Comparison of ENCODE assay signal across 9 mouse cellular contexts in genomic region chr11:97408171-97408570, GRCm38 (mm10). TPM values are rescaled to one million over a fixed set of nuclear protein-coding genes. Genes with fewer than 3 reads are reported as not detected.
DNase-seq lines count a peak whose midpoint lies in the region; ATAC-seq and TF ChIP-seq lines count a peak whose summit lies in the region.
"Had no signal": no experiment of that assay in that cellular context is flagged by ENCODE, and none has a peak within 500 bp of the region (broad histone marks: within the 10 kb centered on the region; RNA-seq: fewer than 3 reads in every experiment).

No protein-coding gene starts in this region.

- no peak for ATAC-seq in hindbrain, postnatal 0 days
- ATAC-seq in liver, postnatal 0 days, result no peak; the same call in 1 of the 2 replicates

- H3K4me3 ChIP-seq in hindbrain, postnatal 0 days (ENCODE audit: low read length), result no peak overlapping the region
- H3K4me3 ChIP-seq in liver, postnatal 0 days (ENCODE audit: low read depth, low read length), result no peak overlapping the region
- H3K4me3 ChIP-seq: midbrain, embryonic 12.5 days had no signal

- TF ChIP-seq EP300 in liver, postnatal 0 days (IDR thresholded peaks at IDR 0.05; ENCODE audit: low read depth), result no peak

- no peaks in the 10 kb centered on the region for H3K9me3 ChIP-seq in hindbrain, postnatal 0 days (ENCODE audit: low read length)
- H3K9me3 ChIP-seq in liver, postnatal 0 days (ENCODE audit: low read length), result no peaks in the 10 kb centered on the region
- H3K9me3 ChIP-seq: midbrain, embryonic 12.5 days had no signal

- WGBS in hindbrain, postnatal 0 days, result 2% methylated on average over 6 of the region's 6 CpGs
- under 1% methylated on average over 6 of the region's 6 CpGs for WGBS in liver, postnatal 0 days (ENCODE audit: insufficient replicate concordance)

- no peaks in the 10 kb centered on the region for H3K27me3 ChIP-seq in hindbrain, postnatal 0 days (ENCODE audit: insufficient read depth, low read length)
- peaks cover 10% of the 10 kb centered on the region for H3K27me3 ChIP-seq in liver, postnatal 0 days (ENCODE audit: insufficient read depth, low read length)

- peak overlapping the region; percentile 2; the same call in 1 of the 2 replicates for H3K4me2 ChIP-seq in hindbrain, postnatal 0 days (ENCODE audit: low read depth, low read length)
- H3K4me2 ChIP-seq in liver, postnatal 0 days (ENCODE audit: low read depth, low read length), result no peak overlapping the region
- H3K4me2 ChIP-seq: midbrain, embryonic 12.5 days had no signal

- no peak overlapping the region for H3K27ac ChIP-seq in hindbrain, postnatal 0 days
- no peak overlapping the region for H3K27ac ChIP-seq in liver, postnatal 0 days (ENCODE audit: low read depth)
- H3K27ac ChIP-seq: midbrain, embryonic 12.5 days had no signal

- DNase-seq in layer of hippocampus, adult 11-12 months (ENCODE audit: low spot score), result peak; percentile 90
- DNase-seq in layer of hippocampus, adult 9-10 months (ENCODE audit: low spot score), result no peak
- DNase-seq in adrenal gland, adult 2 months, result peak; percentile 82
- DNase-seq in embryo, embryonic 9.5 days (ENCODE audit: extremely low spot score), result peak; percentile 79
- peak; percentile 86 for DNase-seq in hindbrain, postnatal 0 days (ENCODE audit: low spot score)
- peak; percentile 82 for DNase-seq in liver, postnatal 0 days
- peak; percentile 65 for DNase-seq in ovary, postnatal 36 days (ENCODE audit: low spot score)
- peak; percentile 86 for DNase-seq in thymus, postnatal 4 days

- no peaks in the 10 kb centered on the region for H3K36me3 ChIP-seq in hindbrain, postnatal 0 days (ENCODE audit: insufficient read depth, low read length)
- H3K36me3 ChIP-seq in liver, postnatal 0 days (replicated peaks; ENCODE audit: insufficient read depth, low read length), result no peaks in the 10 kb centered on the region
- H3K36me3 ChIP-seq: midbrain, embryonic 12.5 days had no signal

- TF ChIP-seq CTCF in hindbrain, postnatal 0 days (IDR thresholded peaks at IDR 0.05; ENCODE audit: low read depth), result peak; percentile 75
- TF ChIP-seq CTCF in liver, postnatal 0 days (IDR thresholded peaks at IDR 0.05; ENCODE audit: low read depth), result peak; percentile 85

- H3K9ac ChIP-seq in hindbrain, postnatal 0 days (replicated peaks; ENCODE audit: low read length), result no peak overlapping the region
- 0 out of 2 replicates have a peak overlapping the region, but pooled peaks have one; percentile 11 for H3K9ac ChIP-seq in liver, postnatal 0 days (replicated peaks)
- H3K9ac ChIP-seq: midbrain, embryonic 12.5 days had no signal

- H3K4me1 ChIP-seq in hindbrain, postnatal 0 days (ENCODE audit: insufficient read depth, low read length), result peaks cover 17% of the 10 kb centered on the region
- peaks cover 40% of the 10 kb centered on the region for H3K4me1 ChIP-seq in liver, postnatal 0 days (ENCODE audit: insufficient read depth)

RNA-seq across cellular contexts. Expression of gene Arhgap23, which starts 7.2 kb away (rescaled TPM):
- total RNA-seq in adrenal gland, adult 2 months (2021), result 10 to 100 TPM; 29.0 to 29.3 TPM
- polyA plus RNA-seq in adrenal gland, adult 2 months (2012; rRNA removed), result 96.3 and 106 TPM in 2 replicates
- 75.2 and 86.8 TPM in 2 replicates for total RNA-seq in hindbrain, postnatal 0 days (2014; rRNA removed)
- 7.3 and 7.7 TPM in 2 replicates for polyA plus RNA-seq in hindbrain, postnatal 0 days (2015; fragmentation: Nextera tagmentation; extraction: Ambion mirVana)
- polyA plus RNA-seq in liver, postnatal 0 days (2015; fragmentation: Nextera tagmentation; extraction: Ambion mirVana), result 5.6 and 5.7 TPM in 2 replicates

RNA-seq across cellular contexts. Expression of gene Socs7, which starts 45.8 kb away (rescaled TPM):
- 10 to 100 TPM; 20.3 to 20.8 TPM for total RNA-seq in adrenal gland, adult 2 months (2021)
- 9.9 and 10.3 TPM in 2 replicates for polyA plus RNA-seq in adrenal gland, adult 2 months (2012; rRNA removed)
- 49.5 and 59.0 TPM in 2 replicates for total RNA-seq in hindbrain, postnatal 0 days (2014; rRNA removed)
- 5.5 and 5.9 TPM in 2 replicates for polyA plus RNA-seq in hindbrain, postnatal 0 days (2015; fragmentation: Nextera tagmentation; extraction: Ambion mirVana)
- 0.89 and 0.92 TPM in 2 replicates for polyA plus RNA-seq in liver, postnatal 0 days (2015; fragmentation: Nextera tagmentation; extraction: Ambion mirVana)

RNA-seq across cellular contexts. Expression of gene Gpr179, which starts 56.3 kb away (rescaled TPM):
- 1 to 10 TPM; 1.2 TPM for total RNA-seq in adrenal gland, adult 2 months (2021)
- polyA plus RNA-seq in adrenal gland, adult 2 months (2012; rRNA removed), result 0.99 and 1.2 TPM in 2 replicates
- total RNA-seq in hindbrain, postnatal 0 days (2014; rRNA removed), result 1.8 and 1.9 TPM in 2 replicates
- polyA plus RNA-seq in hindbrain, postnatal 0 days (2015; fragmentation: Nextera tagmentation; extraction: Ambion mirVana), result 0.61 and 1.0 TPM in 2 replicates
- polyA plus RNA-seq in liver, postnatal 0 days (2015; fragmentation: Nextera tagmentation; extraction: Ambion mirVana), result 0.04 TPM in 1 of 2 replicates, not detected in the other

Comparison
In these comparisons a context has a peak if more than half of its experiments do, and no peak if none do; other contexts are left out.
1. RNA of gene Arhgap23, which starts 7.2 kb away (polyA plus RNA-seq): 96.3 to 106 TPM in adrenal gland, adult 2 months; 7.3 to 7.7 TPM in hindbrain, postnatal 0 days and 5.6 to 5.7 TPM in liver, postnatal 0 days; every median in the first group is over 10 times any median in the second.